Mouse (Mus musculus): ENCODE data around the gene Git1. TPM values are rescaled to one million over a fixed set of nuclear protein-coding genes. Genes with fewer than 3 reads are reported as not detected.

The Git1 gene
- polyA plus RNA-seq, 1 experiment from 2014 or later = 13.8 TPM

Other genes with a start within 250 kb of the Git1 start
- 0.06 TPM in 1 of 2 replicates, not detected in the other for gene Coro6, start 31.2 kb upstream of the Git1 start, polyA plus RNA-seq (2014; fragmentation: Nextera tagmentation; extraction: Ambion mirVana)
- gene Ankrd13b, start 3.9 kb upstream of the Git1 start, polyA plus RNA-seq (2014; fragmentation: Nextera tagmentation; extraction: Ambion mirVana) = 9.5 and 13.5 TPM in 2 replicates
- 1.9 and 2.1 TPM in 2 replicates for gene Abhd15, start 21.6 kb downstream of the Git1 start, polyA plus RNA-seq (2014; fragmentation: Nextera tagmentation; extraction: Ambion mirVana)
- 25.5 and 27.3 TPM in 2 replicates for gene Trp53i13, start 22.4 kb downstream of the Git1 start, polyA plus RNA-seq (2014; fragmentation: Nextera tagmentation; extraction: Ambion mirVana)
- 0.10 TPM in 1 of 2 replicates, not detected in the other for gene Gm10392, start 25.6 kb downstream of the Git1 start, polyA plus RNA-seq (2014; fragmentation: Nextera tagmentation; extraction: Ambion mirVana)
- 21.0 and 23.0 TPM in 2 replicates for gene Taok1, start 114.3 kb downstream of the Git1 start, polyA plus RNA-seq (2014; fragmentation: Nextera tagmentation; extraction: Ambion mirVana)
- gene Nufip2, start 192.6 kb downstream of the Git1 start, polyA plus RNA-seq (2014; fragmentation: Nextera tagmentation; extraction: Ambion mirVana) = 4.8 TPM in 2 replicates
- 2.3 and 2.7 TPM in 2 replicates for gene Cryba1, start 231.7 kb downstream of the Git1 start, polyA plus RNA-seq (2014; fragmentation: Nextera tagmentation; extraction: Ambion mirVana)

Data from midbrain, embryonic 11.5 days (tissue).